Mouse (Mus musculus) intestine, embryonic 16.5 days (tissue): ENCODE measurements around the gene U2af1. TPM values are rescaled to one million over a fixed set of nuclear protein-coding genes. Genes with fewer than 3 reads are reported as not detected.
A peak's percentile ranks its signal among the peaks of the same experiment; 100 is the strongest.
"Not testable (repeated sequence)": the region's sequence is repeated elsewhere in the genome, so short reads cannot be mapped to it uniquely, and the experiment has no call there.

Experiments used
- ATAC-seq: fragments of 200-750 bp; cut with Nextera tagmentation; 2 replicates; pipeline ENCODE4 v1.8.0; 2017; ENCODE audit warnings: moderate TSS enrichment, moderate library complexity
- H3K27ac ChIP-seq: fragments of 300-500 bp; sonication (generic); 2 replicates; pipeline ENCODE4 v1.5.1; 2014; ENCODE audit warnings: mild to moderate bottlenecking, low read length
- H3K27me3 ChIP-seq: fragments of 300-500 bp; sonication (generic); replicated peaks from 2 replicates; pipeline ENCODE4 v1.6.1; 2014; ENCODE audit warnings: low read length, control low read depth, mixed read lengths; ENCODE audit not compliant: control insufficient read depth, insufficient read depth
- H3K36me3 ChIP-seq: fragments of 300-500 bp; sonication (generic); 2 replicates; pipeline ENCODE4 v1.6.1; 2014; ENCODE audit warnings: low read length, control low read depth; ENCODE audit not compliant: control insufficient read depth, insufficient read depth
- H3K4me1 ChIP-seq: fragments of 300-500 bp; sonication (generic); 2 replicates; pipeline ENCODE4 v1.6.1; 2014; ENCODE audit warnings: low read length, control low read depth, mixed read lengths; ENCODE audit not compliant: control insufficient read depth, insufficient read depth
- H3K4me2 ChIP-seq: fragments of 300-500 bp; sonication (generic); 2 replicates; pipeline ENCODE4 v1.6.1; 2014; ENCODE audit warnings: low read depth, low read length, control low read depth
- H3K4me3 ChIP-seq: fragments of 300-500 bp; sonication (generic); 2 replicates; pipeline ENCODE4 v1.5.1; 2014; ENCODE audit warnings: mild to moderate bottlenecking, low read length
- H3K9ac ChIP-seq: fragments of 300-500 bp; sonication (generic); 2 replicates; pipeline ENCODE4 v1.6.1; 2014; ENCODE audit warnings: low read depth, low read length
- H3K9me3 ChIP-seq: fragments of 300-500 bp; sonication (generic); 2 replicates; pipeline ENCODE4 v1.6.1; 2016; ENCODE audit warnings: low read length, control low read depth; ENCODE audit not compliant: control insufficient read depth
- WGBS: fragments of 180-500 bp; shearing (Covaris S2); extraction: QIAGEN DNeasy Blood & Tissue Kit; methylation state at CpG from one replicate; pipeline ENCODE4 v1.1.7; 2014; 5-methylcytosine and 5-hydroxymethylcytosine counted together
- polyA plus RNA-seq: library from polyadenylated mRNA; unstranded; fragments of >200 nt; fragmentation: Nextera tagmentation; extraction: Ambion mirVana; gene quantifications from 2 replicates; pipeline ENCODE4 v1.2.1, GENCODE M21; 2015

The U2af1 gene
- 238 and 263 TPM in 2 replicates for polyA plus RNA-seq

GRCm38 (mm10) chr17:31658468-31659185 lies at the start of gene U2af1:
TSS of gene U2af1 (minus strand) at chr17:31658892.
- Histone ChIP-seq H3K4me2 (peak within 1 kb of the TSS; percentile 90), H3K27ac (peak within 1 kb of the TSS; percentile 83), H3K4me3 (peak within 1 kb of the TSS; percentile 93), H3K36me3 (no peaks in the 10 kb centered on the region; the same call in 1 of the 2 replicates), H3K4me1 (peaks cover 13% of the 10 kb centered on the region), H3K9ac (peak within 1 kb of the TSS; percentile 97), H3K9me3 (no peaks in the 10 kb centered on the region), H3K27me3 (no peaks in the 10 kb centered on the region)
- peak; percentile 98 for ATAC-seq
- WGBS, result under 1% methylated on average over 75 of the region's 77 CpGs

- H3K27ac ChIP-seq, result no peak overlapping the region
- H3K9ac ChIP-seq, result no peak overlapping the region
- ATAC-seq, result no peak
- H3K27me3 ChIP-seq, result no peaks in the 10 kb centered on the region
- H3K4me3 ChIP-seq, result no peak overlapping the region
- WGBS, result 74% methylated on average over 20 of the region's 20 CpGs
- no peaks in the 10 kb centered on the region for H3K36me3 ChIP-seq
- no peak overlapping the region for H3K4me2 ChIP-seq
- no peaks in the 10 kb centered on the region for H3K9me3 ChIP-seq
- no peaks in the 10 kb centered on the region for H3K4me1 ChIP-seq
These were observed 46.8 kb upstream of the U2af1 start for GRCm38 (mm10) chr17:31705271-31706020.

- Histone ChIP-seq H3K27me3 (no peaks in the 10 kb centered on the region), H3K4me1 (no peaks in the 10 kb centered on the region), H3K4me3 (no peak overlapping the region), H3K36me3 (no peaks in the 10 kb centered on the region), H3K9me3 (no peaks in the 10 kb centered on the region), H3K9ac (no peak overlapping the region), H3K27ac (no peak overlapping the region), H3K4me2 (no peak overlapping the region)
- ATAC-seq, result no peak
- 58% methylated on average over 6 of the region's 6 CpGs for WGBS
These were observed 44.7 kb upstream of the U2af1 start for GRCm38 (mm10) chr17:31703276-31703980.

DNA sequence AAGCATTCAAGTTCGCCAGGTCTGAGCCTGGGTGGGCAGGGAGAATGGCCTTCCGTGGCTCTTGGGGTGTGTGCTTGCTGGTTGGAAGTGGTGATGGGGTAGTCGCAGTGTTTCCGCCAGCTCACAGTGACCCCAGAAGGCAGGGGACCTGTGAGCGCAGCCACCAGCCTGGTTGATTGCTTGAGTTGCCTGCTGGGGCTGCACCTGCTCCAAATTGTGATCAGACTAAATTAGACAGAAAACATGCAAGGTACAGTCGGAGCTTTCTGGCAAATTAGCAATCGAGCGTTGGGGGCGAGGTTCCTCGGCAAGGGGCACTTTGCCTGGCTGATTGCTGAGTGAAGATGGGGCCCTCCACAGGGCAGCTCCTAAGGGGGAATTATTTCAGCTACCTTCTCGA lies 39.7 kb upstream of the U2af1 start:
- H3K9ac ChIP-seq, result no peak overlapping the region
- H3K4me1 ChIP-seq, result peaks cover 7% of the 10 kb centered on the region
- no peaks in the 10 kb centered on the region for H3K27me3 ChIP-seq
- no peak overlapping the region for H3K4me2 ChIP-seq
- H3K36me3 ChIP-seq, result no peaks in the 10 kb centered on the region
- no peak overlapping the region for H3K4me3 ChIP-seq
- 67% methylated on average over 11 of the region's 11 CpGs for WGBS
- ATAC-seq, result no peak
- H3K27ac ChIP-seq, result no peak overlapping the region
- no peaks in the 10 kb centered on the region for H3K9me3 ChIP-seq

GRCm38 (mm10) chr17:31695356-31695755 lies 36.7 kb upstream of the U2af1 start:
- not testable (repeated sequence) for H3K36me3 ChIP-seq, H3K9me3 ChIP-seq, H3K4me2 ChIP-seq, H3K27me3 ChIP-seq, H3K27ac ChIP-seq, H3K4me1 ChIP-seq, ATAC-seq, H3K4me3 ChIP-seq, H3K9ac ChIP-seq
- WGBS, result 80% methylated on average over 7 of the region's 7 CpGs

GRCm38 (mm10) chr17:31694949-31695348 lies 36.3 kb upstream of the U2af1 start:
- no peaks in the 10 kb centered on the region for H3K27me3 ChIP-seq
- no peak overlapping the region for H3K27ac ChIP-seq
- peaks cover 10% of the 10 kb centered on the region for H3K4me1 ChIP-seq
- no peaks in the 10 kb centered on the region for H3K36me3 ChIP-seq
- 90% methylated on average over 1 of the region's 1 CpGs for WGBS
- H3K4me3 ChIP-seq, result no peak overlapping the region
- H3K9ac ChIP-seq, result no peak overlapping the region
- no peak for ATAC-seq
- H3K4me2 ChIP-seq, result no peak overlapping the region
- no peaks in the 10 kb centered on the region for H3K9me3 ChIP-seq

DNA sequence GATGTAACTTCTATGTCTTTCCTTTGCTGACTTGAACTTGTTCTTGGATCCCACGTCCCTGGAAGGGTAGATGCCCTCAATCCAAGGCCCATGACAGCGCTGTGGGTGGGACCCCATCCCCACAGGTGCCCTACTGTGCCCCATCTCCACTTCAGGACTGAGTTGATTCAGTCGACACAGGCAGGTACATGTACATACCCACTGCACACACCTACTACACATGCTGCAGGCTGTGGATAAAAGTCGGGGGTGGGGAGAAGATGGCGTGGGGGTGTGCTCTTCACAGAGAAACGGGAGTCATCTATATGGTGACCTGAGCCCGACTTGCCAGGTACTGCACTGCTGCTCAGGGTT lies 35.3 kb upstream of the U2af1 start:
- Histone ChIP-seq H3K27me3 (no peaks in the 10 kb centered on the region), H3K27ac (no peak overlapping the region), H3K36me3 (no peaks in the 10 kb centered on the region), H3K9ac (no peak overlapping the region), H3K4me3 (no peak overlapping the region), H3K4me2 (no peak overlapping the region), H3K9me3 (no peaks in the 10 kb centered on the region), H3K4me1 (peaks cover 10% of the 10 kb centered on the region)
- WGBS, result 69% methylated on average over 7 of the region's 7 CpGs
- ATAC-seq, result peak; percentile 16; the same call in 1 of the 2 replicates

DNA sequence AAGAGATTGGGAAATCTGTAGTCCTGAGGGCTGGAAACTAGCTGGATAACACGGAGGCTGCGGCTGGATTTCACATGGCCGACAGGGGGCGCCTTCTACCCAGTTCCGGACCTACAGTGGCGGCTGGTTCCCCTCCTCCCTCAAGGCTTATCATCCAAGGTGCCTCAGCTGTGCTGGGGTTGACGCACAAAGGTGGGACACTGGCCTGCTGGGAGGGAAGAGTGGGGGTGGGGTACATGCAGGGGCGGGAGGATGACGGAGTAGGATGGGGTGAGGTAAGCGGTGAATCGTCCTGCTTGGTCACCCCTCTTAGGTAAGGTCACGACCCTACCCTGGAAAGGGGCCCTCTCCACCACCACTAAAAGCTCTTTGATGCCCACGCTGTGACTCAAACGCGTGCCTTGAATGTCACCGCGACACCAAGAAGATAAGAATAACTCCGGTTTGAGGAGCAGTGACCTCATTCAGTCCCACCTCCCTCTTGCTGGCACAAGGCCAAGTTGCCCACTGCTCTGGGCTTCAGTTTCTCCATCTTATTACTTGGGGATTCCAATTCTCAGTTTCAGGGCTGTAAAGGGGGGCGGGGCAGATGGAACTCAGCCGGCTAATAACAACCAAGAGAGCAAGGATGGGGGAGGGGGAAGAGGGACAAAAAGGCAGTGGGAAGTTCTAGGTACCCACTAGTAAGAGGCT lies 34.8 kb upstream of the U2af1 start:
- peak; percentile 83 for ATAC-seq
- peaks cover 10% of the 10 kb centered on the region for H3K4me1 ChIP-seq
- no peaks in the 10 kb centered on the region for H3K27me3 ChIP-seq
- H3K27ac ChIP-seq, result no peak overlapping the region
- 5% methylated on average over 20 of the region's 20 CpGs for WGBS
- H3K4me2 ChIP-seq, result peak overlapping the region; percentile 39
- peak overlapping the region; percentile 37 for H3K9ac ChIP-seq
- no peak overlapping the region for H3K4me3 ChIP-seq
- H3K9me3 ChIP-seq, result no peaks in the 10 kb centered on the region
- no peaks in the 10 kb centered on the region for H3K36me3 ChIP-seq

DNA sequence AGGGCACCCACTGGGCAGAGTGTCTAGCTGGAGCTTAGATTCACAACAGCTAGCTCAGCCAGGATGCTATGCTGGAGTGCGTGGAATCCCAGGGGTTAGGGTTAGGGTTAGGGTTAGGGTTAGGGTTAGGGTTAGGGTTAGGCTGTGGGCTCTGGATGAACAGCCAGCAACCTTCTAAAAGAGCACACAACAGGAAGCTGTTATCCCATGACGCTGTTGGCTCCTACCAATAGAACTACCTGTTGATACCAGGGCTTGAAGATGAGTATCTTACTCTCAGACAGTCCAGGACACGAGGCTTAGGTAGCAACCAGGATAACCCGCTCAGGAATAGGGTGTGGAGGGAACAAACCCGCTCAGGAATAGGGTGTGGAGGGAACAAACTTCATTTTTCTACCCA lies 34.2 kb upstream of the U2af1 start:
- Histone ChIP-seq H3K4me1 (peaks cover 10% of the 10 kb centered on the region), H3K4me3 (no peak overlapping the region), H3K36me3 (no peaks in the 10 kb centered on the region), H3K4me2 (peak overlapping the region; percentile 39; the same call in 1 of the 2 replicates), H3K27ac (no peak overlapping the region), H3K9me3 (no peaks in the 10 kb centered on the region), H3K27me3 (no peaks in the 10 kb centered on the region), H3K9ac (0 out of 2 replicates have a peak overlapping the region, but pooled peaks have one; percentile 37)
- ATAC-seq, result peak; percentile 43; the same call in 1 of the 2 replicates
- WGBS, result 37% methylated on average over 5 of the region's 5 CpGs
